Mouse (Mus musculus): ENCODE measurements around the gene Ddt.

DNA sequence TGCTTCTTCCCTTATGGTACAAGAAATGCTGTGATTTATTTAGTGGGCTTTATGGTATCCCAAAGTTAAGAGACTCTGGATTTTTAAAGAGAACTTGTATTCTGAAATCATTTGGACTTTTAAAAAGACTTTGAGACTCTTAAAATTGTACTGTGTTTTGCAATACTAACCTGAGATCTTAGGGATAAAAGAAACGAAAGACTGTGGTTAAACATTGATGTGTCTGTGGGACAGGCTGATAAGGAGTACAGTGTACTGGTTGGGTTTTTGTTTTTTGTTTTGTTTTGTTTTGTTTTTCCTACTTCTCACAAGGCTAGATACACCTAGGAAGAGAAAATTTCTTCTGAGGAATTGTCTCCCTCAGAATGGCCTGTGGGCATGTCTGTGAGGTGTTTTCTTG, 12.2 kb upstream of the Ddt start:
- TF ChIP-seq CTCF (IDR thresholded peaks at IDR 0.05; ENCODE audit: control insufficient read depth, insufficient read depth, insufficient replicate concordance, low read depth, low read length) = no peak
- TF ChIP-seq POLR2A (IDR thresholded peaks at IDR 0.05; ENCODE audit: control insufficient read depth, low read depth, low read length) = no peak
